Mouse (Mus musculus): ENCODE measurements around the gene Tnnt2.

The Tnnt2 gene

GRCm38 (mm10) chr1:135820071-135820470, 16.1 kb upstream of the Tnnt2 start:
- DNase-seq: peak; percentile 36 to 45

DNA sequence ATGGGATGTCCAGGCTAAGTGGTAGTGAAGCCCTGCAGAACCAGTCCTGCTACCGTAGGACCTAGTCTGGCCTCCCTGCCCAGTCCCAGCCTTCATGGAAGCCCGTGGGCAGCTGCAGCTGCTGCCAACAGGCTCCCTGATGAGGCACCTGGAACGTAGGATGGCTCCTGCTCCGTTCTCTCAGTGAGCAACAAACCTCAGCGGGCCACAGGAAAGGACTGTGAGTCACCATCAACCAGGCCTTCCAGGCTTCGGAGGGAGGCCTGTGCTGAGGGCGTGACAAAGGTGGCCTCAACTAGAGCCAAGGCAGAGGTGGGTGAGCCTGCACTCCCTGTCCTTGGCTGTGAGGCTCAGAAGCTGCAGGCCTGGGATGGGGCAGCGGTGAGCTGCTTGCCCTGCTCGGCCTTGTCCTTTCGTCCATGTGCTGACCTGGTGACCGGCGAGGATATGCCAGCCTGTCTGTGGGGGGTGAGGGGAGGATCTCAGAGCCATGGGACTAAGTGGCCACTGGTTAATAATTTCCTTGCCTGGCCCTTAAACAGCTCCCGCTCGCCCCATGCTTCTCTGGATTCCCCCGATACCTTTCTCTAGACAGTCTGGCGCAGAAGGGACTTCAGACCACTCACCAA, 15.3 kb upstream of the Tnnt2 start:
- peak; percentile 89 to 91 for DNase-seq

DNA sequence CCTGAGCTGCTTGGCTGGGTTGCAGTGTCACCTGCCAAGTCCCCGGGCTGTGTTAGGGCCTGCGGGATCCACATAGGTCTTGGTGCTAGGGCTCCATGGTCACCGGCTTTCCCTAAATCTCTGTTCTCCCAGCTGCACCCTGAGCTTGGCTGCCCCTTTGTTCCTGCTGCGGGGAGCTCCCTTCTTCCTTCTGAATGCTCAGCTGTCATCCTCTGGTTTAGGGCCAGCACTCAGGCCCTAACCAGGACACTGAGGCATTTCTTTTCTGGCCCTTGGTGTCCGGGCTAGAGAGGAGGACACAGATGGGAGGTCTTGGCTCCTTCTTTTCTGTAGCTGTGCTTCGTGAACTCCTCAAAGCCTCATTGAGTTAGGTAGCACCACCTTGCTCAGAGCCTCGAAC, 14.4 kb upstream of the Tnnt2 start:
- no peak for DNase-seq

DNA sequence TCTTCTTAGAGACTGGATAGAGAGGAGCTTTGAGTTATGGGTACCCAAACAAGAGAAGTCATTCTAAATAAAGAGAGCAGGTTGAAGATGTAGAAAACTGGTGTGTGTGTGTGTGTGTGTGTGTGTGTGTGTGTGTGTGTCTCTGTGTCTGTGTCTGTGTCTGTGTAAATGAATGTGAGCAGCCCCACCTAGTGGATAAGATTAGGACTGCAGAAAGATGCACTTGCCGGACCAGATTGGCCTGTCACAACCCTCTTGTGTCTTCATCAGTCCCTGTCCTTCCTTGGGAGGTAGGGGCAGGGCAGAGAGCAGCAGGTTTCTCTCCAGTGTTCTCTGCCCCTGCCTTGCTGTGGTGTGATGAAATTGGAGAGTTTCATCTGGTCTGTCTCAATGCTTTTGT, 7.2 kb upstream of the Tnnt2 start:
- DNase-seq: peak in 1 of 2 experiments; percentile 56

GRCm38 (mm10) chr1:135834206-135834859, 1.8 kb upstream of the Tnnt2 start:
- DNase-seq: no peak

DNA sequence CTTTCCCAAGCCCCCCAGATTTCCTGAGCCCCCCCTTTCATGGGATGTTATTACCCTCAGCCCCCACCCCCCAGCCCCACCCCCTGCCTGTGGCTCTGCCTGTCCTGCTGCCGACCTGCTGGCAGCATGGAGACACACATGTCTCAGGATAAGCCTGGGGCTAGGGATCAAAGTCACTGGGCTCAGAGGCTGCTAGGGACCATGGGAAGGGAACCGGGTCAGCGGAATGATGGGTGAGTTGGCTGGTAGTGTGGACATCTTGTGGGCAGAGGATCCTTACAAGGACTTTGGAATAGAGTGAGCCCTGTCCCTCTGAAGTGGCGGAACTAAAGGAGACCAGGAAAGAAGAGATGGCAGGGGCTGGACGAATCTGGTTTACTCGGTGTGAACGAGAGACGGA, 1.2 kb upstream of the Tnnt2 start:
- DNase-seq: no peak

- no peak for DNase-seq
Measured at GRCm38 (mm10) chr1:135838626-135839025, 2.5 kb downstream of the Tnnt2 start.

DNA sequence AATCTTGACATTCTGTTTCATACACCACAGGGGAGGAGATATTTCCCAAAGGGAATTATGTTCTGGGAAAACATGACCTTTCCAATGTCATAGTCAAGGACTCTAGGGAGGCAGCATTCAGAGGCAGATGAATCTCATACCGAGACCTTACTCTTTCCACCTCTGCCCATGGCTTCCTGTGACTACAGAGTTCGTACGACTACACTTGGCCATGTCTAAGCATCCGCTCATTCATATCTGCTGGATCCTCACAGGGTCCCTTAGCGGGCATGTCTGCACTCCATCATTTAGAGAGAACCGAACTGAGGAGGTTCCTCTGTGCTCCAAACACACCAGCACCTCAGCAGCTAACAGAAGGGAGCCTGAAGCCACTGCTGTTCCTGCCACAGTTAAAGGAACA, 2.9 kb downstream of the Tnnt2 start:
- no peak for DNase-seq

- DNase-seq: no peak
Measured at GRCm38 (mm10) chr1:135840675-135841395, 4.7 kb downstream of the Tnnt2 start.

- no peak for DNase-seq
Measured at GRCm38 (mm10) chr1:135843519-135844262, 7.5 kb downstream of the Tnnt2 start.

- DNase-seq: no peak
Measured at GRCm38 (mm10) chr1:135844481-135844880, 8.3 kb downstream of the Tnnt2 start.

DNA sequence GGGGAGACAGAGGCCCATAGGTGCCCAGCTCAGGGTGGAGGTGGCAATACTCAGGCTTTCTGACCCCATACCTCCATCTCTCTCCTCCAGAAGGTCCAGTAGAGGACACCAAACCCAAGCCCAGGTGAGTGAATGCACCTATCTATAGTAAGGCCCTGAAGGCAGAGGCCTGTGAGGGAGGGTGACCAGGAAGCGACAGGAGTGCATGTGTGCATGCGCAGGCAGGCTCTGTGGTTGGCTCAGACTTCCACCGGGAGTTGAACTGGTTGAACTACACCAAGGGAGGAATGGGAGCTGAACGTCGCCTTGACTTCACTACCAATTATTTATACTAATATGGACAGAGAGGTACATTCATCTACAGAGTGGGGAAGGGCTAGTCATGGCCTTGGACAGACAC, 10.5 kb downstream of the Tnnt2 start:
- DNase-seq: no peak

GRCm38 (mm10) chr1:135847139-135847562, 11.0 kb downstream of the Tnnt2 start:
- peak in 1 of 2 experiments; percentile 46 for DNase-seq

DNA sequence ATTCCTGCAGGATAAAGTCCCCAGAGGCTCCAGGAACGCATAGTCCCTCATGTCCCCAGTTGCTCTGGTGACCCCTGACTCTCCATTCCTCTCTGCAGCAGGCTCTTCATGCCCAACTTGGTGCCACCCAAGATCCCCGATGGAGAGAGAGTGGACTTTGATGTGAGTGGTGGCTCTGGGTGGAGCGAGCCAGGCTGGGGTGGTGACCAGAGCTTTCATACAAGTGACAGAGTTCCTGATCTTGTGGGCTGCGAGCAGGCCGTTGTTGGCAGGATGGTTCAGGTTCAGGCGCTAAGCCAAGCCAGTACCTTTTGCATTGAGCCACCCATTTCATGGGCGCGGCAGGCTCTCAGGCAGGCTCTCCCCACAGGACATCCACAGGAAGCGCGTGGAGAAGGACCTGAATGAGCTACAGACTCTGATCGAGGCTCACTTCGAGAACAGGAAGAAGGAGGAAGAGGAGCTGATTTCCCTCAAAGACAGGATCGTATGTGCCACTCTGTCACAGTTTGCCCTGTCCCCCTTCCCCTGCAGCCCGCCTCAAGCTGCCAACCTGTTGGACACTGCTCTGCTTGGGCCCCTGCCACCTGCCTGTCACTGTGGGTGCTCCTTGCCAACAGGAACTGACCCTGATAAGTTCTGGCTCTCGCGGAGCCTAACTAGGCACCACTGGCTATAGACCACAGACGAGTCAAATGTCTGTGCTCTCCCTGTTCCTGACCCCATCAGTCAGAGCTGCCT, 11.6 kb downstream of the Tnnt2 start:
- no peak for DNase-seq

- peak; percentile 21 to 52 for DNase-seq
Measured at GRCm38 (mm10) chr1:135850722-135851512, 14.8 kb downstream of the Tnnt2 start.

DNA sequence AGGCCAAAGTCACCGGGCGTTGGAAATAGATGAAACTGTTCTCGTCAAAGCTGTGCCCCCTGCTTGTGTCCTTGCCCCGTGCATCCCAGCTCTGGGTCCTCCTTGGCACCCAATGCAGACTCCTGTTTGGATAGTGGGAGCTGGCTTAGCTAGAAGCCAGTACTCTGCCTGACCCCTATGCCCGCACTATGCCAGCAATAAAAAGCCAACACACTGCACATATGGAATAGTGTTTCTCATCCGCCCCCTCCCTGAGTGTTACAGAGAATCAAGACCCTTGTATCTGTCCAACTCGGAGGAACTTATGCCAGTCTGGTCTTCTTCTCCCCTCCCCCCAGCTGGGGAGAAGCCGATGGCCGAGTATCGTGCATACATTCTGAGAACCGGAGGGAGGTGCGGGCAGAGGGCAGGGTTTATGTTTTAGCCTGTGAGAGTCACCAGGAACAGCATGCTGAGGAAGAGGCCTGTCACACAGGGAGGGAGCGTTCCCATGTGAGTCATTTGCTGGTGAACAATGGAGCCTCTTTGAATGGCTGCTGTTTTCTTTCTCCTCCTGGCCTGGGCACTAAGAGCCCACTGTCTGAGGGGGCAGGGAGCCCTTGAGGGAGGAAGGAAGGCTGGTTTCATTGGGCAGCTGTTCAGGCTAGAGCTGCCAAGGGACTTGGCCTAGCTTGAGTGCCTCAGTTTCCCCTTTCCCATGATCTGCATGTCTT, 16.0 kb downstream of the Tnnt2 start:
- DNase-seq: no peak

DNA sequence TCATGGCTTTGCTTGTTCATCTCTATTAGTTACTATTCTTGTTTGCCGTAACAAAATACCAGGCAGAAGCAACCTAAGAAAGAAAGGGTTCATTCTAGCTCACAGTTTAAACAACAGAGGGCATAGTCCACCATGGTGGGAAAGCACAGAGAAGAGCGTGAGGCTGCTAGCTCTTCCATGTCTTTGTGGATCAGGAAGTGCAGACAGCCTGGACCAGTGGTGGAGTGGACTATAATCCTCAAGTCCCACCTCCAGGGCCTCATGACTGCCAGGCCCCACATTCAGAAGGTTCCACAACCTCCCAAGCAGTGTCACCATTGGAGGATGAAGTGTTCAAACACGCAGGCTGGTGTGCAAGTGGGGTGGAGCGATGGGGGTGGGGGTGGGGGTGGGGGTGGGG, 17.0 kb downstream of the Tnnt2 start:
- no peak for DNase-seq

DNA sequence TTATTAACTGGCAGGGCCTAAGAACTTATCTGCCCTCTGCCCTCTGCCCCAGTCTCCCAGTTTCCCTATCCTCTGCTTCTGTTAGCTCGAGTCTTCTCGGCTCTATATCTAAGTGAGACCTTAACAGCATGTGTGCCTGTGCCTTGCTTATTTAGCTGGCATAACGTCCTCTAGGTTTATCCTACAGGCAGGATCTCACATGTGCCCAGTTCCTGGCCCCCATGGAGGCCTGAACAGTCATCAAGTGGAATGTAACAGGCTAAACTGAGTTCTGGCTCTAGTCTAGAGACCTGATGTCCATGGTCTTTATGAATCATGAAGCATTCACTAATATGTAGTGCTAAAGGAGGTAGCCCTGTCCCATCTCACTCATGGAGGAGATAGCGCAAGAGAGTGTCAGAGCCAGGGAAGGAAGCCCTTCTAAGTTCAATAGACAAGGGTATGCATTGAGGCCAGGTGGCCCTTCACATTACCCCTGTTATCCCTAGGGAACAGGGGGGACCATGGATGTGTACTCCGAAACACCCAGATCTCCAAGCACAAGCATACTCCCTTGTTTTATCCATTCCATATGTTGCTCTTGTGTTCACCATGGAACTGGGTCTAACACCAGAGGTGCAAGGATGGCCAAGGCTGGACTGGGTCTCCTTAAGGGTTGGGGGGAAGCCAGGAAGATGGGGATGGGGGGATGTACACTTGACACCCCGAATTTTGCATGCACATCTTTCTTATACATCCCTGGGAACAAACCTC, 18.6 kb downstream of the Tnnt2 start:
- DNase-seq: no peak

DNA sequence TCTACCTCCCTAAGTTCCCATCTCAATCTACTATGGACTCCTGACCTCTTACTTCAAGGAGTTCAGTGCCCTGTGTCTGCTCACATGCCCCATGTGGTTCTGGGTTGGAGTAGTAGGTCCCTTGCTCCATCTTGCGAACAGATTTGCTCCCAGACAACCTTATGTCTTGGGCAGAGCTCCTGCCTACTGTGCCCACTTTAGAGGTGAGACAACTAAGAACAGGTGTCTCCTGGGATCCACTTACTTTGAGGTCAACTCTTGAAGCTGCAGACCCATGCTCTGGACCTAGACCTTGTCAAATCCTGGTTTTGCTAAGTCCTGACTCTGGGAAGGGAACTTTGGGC, 19.2 kb downstream of the Tnnt2 start:
- DNase-seq: no peak

- no peak for DNase-seq
Measured at GRCm38 (mm10) chr1:135856070-135856469, 19.9 kb downstream of the Tnnt2 start.

Measured in kidney, adult 8-10 months (tissue).